Comparison of ENCODE assay signal across 22 mouse cellular contexts in genomic region chr1:164071111-164071510, GRCm38 (mm10). TPM values are rescaled to one million over a fixed set of nuclear protein-coding genes. Genes with fewer than 3 reads are reported as not detected.
A peak's percentile ranks its signal among the peaks of the same experiment; 100 is the strongest.
DNase-seq lines count a peak whose midpoint lies in the region; ATAC-seq lines count a peak whose summit lies in the region.
"Had no signal": no experiment of that assay in that cellular context is flagged by ENCODE, and none has a peak within 500 bp of the region (broad histone marks: within the 10 kb centered on the region; RNA-seq: fewer than 3 reads in every experiment).

No protein-coding gene starts in this region.

- no peaks in the 10 kb centered on the region for H3K27me3 ChIP-seq in heart, embryonic 16.5 days (ENCODE audit: control insufficient read depth, insufficient read depth, low read length)
- H3K27me3 ChIP-seq in heart, embryonic 11.5 days (ENCODE audit: control insufficient read depth, insufficient read depth, low read length) = no peaks in the 10 kb centered on the region
- no peaks in the 10 kb centered on the region for H3K27me3 ChIP-seq in neural tube, embryonic 15.5 days (replicated peaks)

- no peaks in the 10 kb centered on the region for H3K4me1 ChIP-seq in heart, embryonic 16.5 days (ENCODE audit: control insufficient read depth, insufficient read depth, low read length)
- no peaks in the 10 kb centered on the region for H3K4me1 ChIP-seq in heart, embryonic 11.5 days (ENCODE audit: control insufficient read depth, insufficient read depth, low read length)
- no peaks in the 10 kb centered on the region for H3K4me1 ChIP-seq in neural tube, embryonic 15.5 days
- H3K4me1 ChIP-seq: heart, embryonic 10.5 days had no signal

- no peak for ATAC-seq in heart, embryonic 16.5 days (replicated peaks; ENCODE audit: extremely low read depth, insufficient read depth, low FRiP score)
- no peak for ATAC-seq in heart, embryonic 11.5 days (replicated peaks; ENCODE audit: insufficient number of reproducible peaks, low FRiP score, low TSS enrichment)
- peak; percentile 9 for ATAC-seq in activated CD4-positive, CD25-positive, alpha-beta regulatory T cell, adult 4 months
- peak; percentile 40; the same call in 1 of the 2 replicates for ATAC-seq in neutrophil, adult 5-6 weeks (ENCODE audit: extremely low read depth, insufficient number of reproducible peaks, low FRiP score, poor library complexity, severe bottlenecking)
- ATAC-seq in neural tube, embryonic 15.5 days (ENCODE audit: low FRiP score) = no peak
- ATAC-seq: forebrain, embryonic 14.5 days; midbrain, embryonic 16.5 days had no signal

- WGBS in heart, embryonic 16.5 days = 69% methylated on average over 7 of the region's 7 CpGs
- 81% methylated on average over 7 of the region's 7 CpGs for WGBS in heart, embryonic 11.5 days (ENCODE audit: insufficient replicate concordance)
- 92% methylated on average over 7 of the region's 7 CpGs for WGBS in neural tube, embryonic 15.5 days

- H3K4me2 ChIP-seq in heart, embryonic 16.5 days (ENCODE audit: low read depth, low read length) = no peak overlapping the region
- H3K4me2 ChIP-seq in heart, embryonic 11.5 days = no peak overlapping the region
- no peak overlapping the region for H3K4me2 ChIP-seq in neural tube, embryonic 15.5 days

- DNase-seq in thymus, postnatal 36 days = peak; percentile 64 to 77
- DNase-seq in layer of hippocampus, adult 8-10 months (ENCODE audit: low spot score in 2 of 2) = no peak
- DNase-seq in left cerebral cortex, adult 11 months (ENCODE audit: low spot score) = no peak
- DNase-seq: adrenal gland, postnatal 25 days; cerebellum, adult 9-10 months; heart, postnatal 4 days; lung, adult 18-20 months had no signal

- no peak overlapping the region for H3K4me3 ChIP-seq in heart, embryonic 16.5 days (ENCODE audit: low read length)
- H3K4me3 ChIP-seq in heart, embryonic 11.5 days (ENCODE audit: low read depth, low read length) = no peak overlapping the region
- no peak overlapping the region for H3K4me3 ChIP-seq in neural tube, embryonic 15.5 days (replicated peaks)
- H3K4me3 ChIP-seq: heart, embryonic 10.5 days had no signal

- H3K9me3 ChIP-seq in heart, embryonic 16.5 days (replicated peaks; ENCODE audit: control insufficient read depth, low read length) = no peaks in the 10 kb centered on the region
- no peaks in the 10 kb centered on the region for H3K9me3 ChIP-seq in heart, embryonic 11.5 days (replicated peaks; ENCODE audit: control insufficient read depth, low read length)
- H3K9me3 ChIP-seq in neural tube, embryonic 15.5 days (replicated peaks) = no peaks in the 10 kb centered on the region
- H3K9me3 ChIP-seq: G1E; heart, embryonic 10.5 days had no signal

- H3K36me3 ChIP-seq in heart, embryonic 16.5 days (ENCODE audit: control insufficient read depth, insufficient read depth) = no peaks in the 10 kb centered on the region
- H3K36me3 ChIP-seq in heart, embryonic 11.5 days (ENCODE audit: control insufficient read depth, insufficient read depth, low read length) = no peaks in the 10 kb centered on the region
- H3K36me3 ChIP-seq in neural tube, embryonic 15.5 days = no peaks in the 10 kb centered on the region
- H3K36me3 ChIP-seq: G1E; heart, embryonic 10.5 days had no signal

- peak overlapping the region; percentile 18; the same call in 1 of the 2 replicates for H3K27ac ChIP-seq in heart, embryonic 16.5 days (ENCODE audit: low read length)
- H3K27ac ChIP-seq in heart, embryonic 11.5 days (ENCODE audit: low read depth, low read length) = no peak overlapping the region
- H3K27ac ChIP-seq in neural tube, embryonic 15.5 days (replicated peaks) = no peak overlapping the region
- H3K27ac ChIP-seq: heart, embryonic 10.5 days; macrophage had no signal

- no peak overlapping the region for H3K9ac ChIP-seq in heart, embryonic 16.5 days (ENCODE audit: low read length)
- no peak overlapping the region for H3K9ac ChIP-seq in heart, embryonic 11.5 days (ENCODE audit: low read depth, low read length)
- H3K9ac ChIP-seq in neural tube, embryonic 15.5 days (replicated peaks) = no peak overlapping the region

RNA-seq across cellular contexts. Expression of gene Sell, which starts 9.3 kb away (rescaled TPM):
- 9.6 and 21.8 TPM in 2 replicates for polyA plus RNA-seq in heart, embryonic 16.5 days (2015; fragmentation: Nextera tagmentation; extraction: Ambion mirVana)
- polyA plus RNA-seq in heart, embryonic 11.5 days (2014; fragmentation: Nextera tagmentation; extraction: Ambion mirVana) = 0.14 TPM in 1 of 2 replicates, not detected in the other
- 100 to 1,000 TPM; 486 to 518 TPM for polyA plus RNA-seq in activated CD4-positive, CD25-positive, alpha-beta regulatory T cell, adult 4 months (2017; shearing (Covaris generic))
- 1,314 and 1,317 TPM in 2 replicates for total RNA-seq in neutrophil, adult 5-6 weeks (2017)
- under 1 TPM in 1 of 4 experiments, not detected in 3; 0.20 TPM for total RNA-seq in layer of hippocampus, adult 8-10 months (2022)
- polyA plus RNA-seq in neural tube, embryonic 15.5 days (2015; fragmentation: Nextera tagmentation; extraction: Ambion mirVana) = 0.26 and 29.6 TPM in 2 replicates
- total RNA-seq: layer of hippocampus, adult 18-20 months had no signal
- polyA plus RNA-seq: G1E; heart, embryonic 10.5 days; midbrain, embryonic 16.5 days; neural tube, embryonic 11.5 days had no signal

RNA-seq across cellular contexts. Expression of gene Sele, which starts 23.1 kb away (rescaled TPM):
- 2.2 and 3.0 TPM in 2 replicates for polyA plus RNA-seq in heart, embryonic 16.5 days (2015; fragmentation: Nextera tagmentation; extraction: Ambion mirVana)
- polyA plus RNA-seq in heart, embryonic 11.5 days (2014; fragmentation: Nextera tagmentation; extraction: Ambion mirVana) = 0.09 TPM in 1 of 2 replicates, not detected in the other
- polyA plus RNA-seq in activated CD4-positive, CD25-positive, alpha-beta regulatory T cell, adult 4 months (2017; shearing (Covaris generic)) = not detected
- 0.37 and 0.70 TPM in 2 replicates for total RNA-seq in neutrophil, adult 5-6 weeks (2017)
- under 1 TPM in 2 of 4 experiments, not detected in 2; 0.10 to 0.11 TPM for total RNA-seq in layer of hippocampus, adult 8-10 months (2022)
- 0.29 TPM in 1 of 2 replicates, not detected in the other for polyA plus RNA-seq in neural tube, embryonic 15.5 days (2015; fragmentation: Nextera tagmentation; extraction: Ambion mirVana)
- total RNA-seq: gastrocnemius, adult 8-10 months; layer of hippocampus, adult 18-20 months had no signal
- polyA plus RNA-seq: forebrain, embryonic 14.5 days; G1E; heart, embryonic 10.5 days; intestine, embryonic 14.5 days; macrophage; midbrain, embryonic 16.5 days had no signal

RNA-seq across cellular contexts. Expression of gene Selp, which starts 44.0 kb away (rescaled TPM):
- 0.34 and 0.38 TPM in 2 replicates for polyA plus RNA-seq in heart, embryonic 16.5 days (2015; fragmentation: Nextera tagmentation; extraction: Ambion mirVana)
- 0.19 and 0.21 TPM in 2 replicates for polyA plus RNA-seq in heart, embryonic 11.5 days (2014; fragmentation: Nextera tagmentation; extraction: Ambion mirVana)
- 1 to 10 TPM; 1.9 to 4.3 TPM for polyA plus RNA-seq in activated CD4-positive, CD25-positive, alpha-beta regulatory T cell, adult 4 months (2017; shearing (Covaris generic))
- total RNA-seq in neutrophil, adult 5-6 weeks (2017) = 9.2 and 10.0 TPM in 2 replicates
- total RNA-seq in layer of hippocampus, adult 8-10 months (2022) = not detected
- polyA plus RNA-seq in neural tube, embryonic 15.5 days (2015; fragmentation: Nextera tagmentation; extraction: Ambion mirVana) = 0.22 TPM in 1 of 2 replicates, not detected in the other
- total RNA-seq: layer of hippocampus, adult 18-20 months; left cerebral cortex, adult 8-10 months had no signal
- polyA plus RNA-seq: forebrain, embryonic 14.5 days; G1E; midbrain, embryonic 16.5 days; neural tube, embryonic 11.5 days had no signal

Comparison
In these comparisons a context has a peak if more than half of its experiments do, and no peak if none do; other contexts are left out.
1. ATAC-seq: peak in activated CD4-positive, CD25-positive, alpha-beta regulatory T cell, adult 4 months (single experiment) and neutrophil, adult 5-6 weeks (single experiment); none in heart, embryonic 16.5 days (single experiment), heart, embryonic 11.5 days (single experiment) and neural tube, embryonic 15.5 days (single experiment).
2. DNase-seq: peak in thymus, postnatal 36 days (2 of 2); none in layer of hippocampus, adult 8-10 months (0 of 2) and left cerebral cortex, adult 11 months (single experiment).
3. RNA of gene Sell, which starts 9.3 kb away (polyA plus RNA-seq): 486 to 518 TPM in activated CD4-positive, CD25-positive, alpha-beta regulatory T cell, adult 4 months; 9.6 to 21.8 TPM in heart, embryonic 16.5 days, 0.26 to 29.6 TPM in neural tube, embryonic 15.5 days and 0.14 TPM in heart, embryonic 11.5 days; every median in the first group is over 10 times any median in the second.